Comparison of ENCODE assay signal across 8 mouse cellular contexts in the genomic region with DNA sequence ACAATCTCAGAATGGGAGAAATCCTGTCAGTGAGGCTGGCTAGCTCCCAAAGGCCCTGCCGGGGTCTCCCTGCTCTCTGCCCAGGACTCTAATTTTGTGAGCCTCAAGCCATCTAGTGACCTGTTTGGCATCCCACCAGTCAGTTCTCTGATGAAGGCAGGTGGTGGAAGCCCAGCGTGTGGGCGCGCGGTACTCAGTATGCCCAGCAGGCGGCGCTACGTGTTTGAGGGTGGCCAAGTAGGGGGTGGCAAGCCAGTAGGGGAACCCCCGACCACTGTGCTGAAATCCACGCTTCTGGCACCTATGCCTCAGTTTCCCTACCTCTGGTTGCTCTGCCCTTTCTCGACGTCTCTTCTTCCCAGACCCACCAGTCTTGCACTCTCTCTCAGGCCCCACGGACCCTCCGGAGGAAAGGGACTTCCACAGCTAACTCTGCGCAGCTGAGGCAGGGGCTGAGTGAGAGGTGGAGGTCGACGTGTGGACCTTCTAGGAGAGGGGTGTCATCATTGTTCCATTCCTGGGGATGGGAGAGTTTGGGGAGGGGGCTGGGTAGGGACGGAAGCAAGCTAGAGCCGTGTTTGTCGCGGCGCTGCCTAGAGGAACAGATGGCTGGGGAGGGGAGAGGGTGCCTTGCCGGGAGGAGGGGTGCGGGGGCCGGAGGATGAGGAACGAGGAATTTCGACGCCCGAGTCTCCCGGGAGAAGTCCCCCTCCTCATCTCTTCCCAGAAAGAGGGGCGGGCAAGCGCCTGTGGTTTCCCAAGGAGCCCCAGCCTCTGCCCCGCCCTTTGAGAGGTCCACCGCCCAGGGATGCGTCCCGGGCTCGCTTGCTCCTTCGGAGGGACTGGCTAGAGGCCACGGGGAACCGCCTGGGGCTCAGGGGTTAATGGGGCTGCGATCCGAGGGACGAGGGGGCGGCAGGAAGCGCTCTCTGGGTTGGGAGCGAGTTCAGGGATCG. TPM values are rescaled to one million over a fixed set of nuclear protein-coding genes. Genes with fewer than 3 reads are reported as not detected.
DNase-seq lines count a peak whose midpoint lies in the region; ATAC-seq lines count a peak whose summit lies in the region.

No protein-coding gene starts in this region.

- under 1% methylated on average over 47 of the region's 47 CpGs for WGBS in intestine, embryonic 14.5 days
- WGBS in limb, embryonic 15.5 days = under 1% methylated on average over 47 of the region's 47 CpGs
- WGBS in midbrain, embryonic 13.5 days = 1% methylated on average over 47 of the region's 47 CpGs
- WGBS in stomach, embryonic 16.5 days = 1% methylated on average over 47 of the region's 47 CpGs

- peaks cover 50% of the 10 kb centered on the region for H3K27me3 ChIP-seq in intestine, embryonic 14.5 days (replicated peaks; ENCODE audit: control insufficient read depth, insufficient read depth, low read length)
- H3K27me3 ChIP-seq in limb, embryonic 15.5 days = peaks cover 61% of the 10 kb centered on the region
- H3K27me3 ChIP-seq in midbrain, embryonic 13.5 days = peaks cover 60% of the 10 kb centered on the region
- H3K27me3 ChIP-seq in stomach, embryonic 16.5 days (ENCODE audit: control insufficient read depth, insufficient read depth, low read length) = peaks cover 32% of the 10 kb centered on the region

- H3K36me3 ChIP-seq in intestine, embryonic 14.5 days (ENCODE audit: control insufficient read depth, insufficient read depth, low read length) = peaks cover 25% of the 10 kb centered on the region
- H3K36me3 ChIP-seq in limb, embryonic 15.5 days = peaks cover 26% of the 10 kb centered on the region
- no peaks in the 10 kb centered on the region; the same call in 1 of the 2 replicates for H3K36me3 ChIP-seq in midbrain, embryonic 13.5 days
- H3K36me3 ChIP-seq in stomach, embryonic 16.5 days (ENCODE audit: control insufficient read depth, insufficient read depth, low read length) = no peaks in the 10 kb centered on the region

- no peak overlapping the region for H3K27ac ChIP-seq in intestine, embryonic 14.5 days (ENCODE audit: low read depth)
- no peak overlapping the region for H3K27ac ChIP-seq in limb, embryonic 15.5 days
- no peak overlapping the region for H3K27ac ChIP-seq in midbrain, embryonic 13.5 days
- H3K27ac ChIP-seq in stomach, embryonic 16.5 days (ENCODE audit: low read length) = no peak overlapping the region

- DNase-seq in frontal cortex, postnatal 36 days (ENCODE audit: low spot score in 2 of 2) = no peak
- peak; percentile 56 for DNase-seq in brain, adult 2 months (ENCODE audit: low read depth, low spot score)
- peak; percentile 87 for DNase-seq in intestine, embryonic 14.5 days (ENCODE audit: low spot score)

- H3K9me3 ChIP-seq in intestine, embryonic 14.5 days (ENCODE audit: control insufficient read depth, low read length) = no peaks in the 10 kb centered on the region
- no peaks in the 10 kb centered on the region for H3K9me3 ChIP-seq in limb, embryonic 15.5 days
- no peaks in the 10 kb centered on the region for H3K9me3 ChIP-seq in midbrain, embryonic 13.5 days
- H3K9me3 ChIP-seq in stomach, embryonic 16.5 days (replicated peaks; ENCODE audit: control insufficient read depth, low read length) = no peaks in the 10 kb centered on the region; the same call in 1 of the 2 replicates

- H3K4me3 ChIP-seq in intestine, embryonic 14.5 days (ENCODE audit: low read depth, low read length) = peak overlapping the region; percentile 27
- H3K4me3 ChIP-seq in limb, embryonic 15.5 days = peak overlapping the region; percentile 37
- H3K4me3 ChIP-seq in midbrain, embryonic 13.5 days (replicated peaks) = peak overlapping the region; percentile 41
- H3K4me3 ChIP-seq in stomach, embryonic 16.5 days (replicated peaks; ENCODE audit: low read length) = peak overlapping the region; percentile 41

- H3K4me1 ChIP-seq in intestine, embryonic 14.5 days (replicated peaks; ENCODE audit: control insufficient read depth, insufficient read depth, low read length) = 0 out of 2 replicates have a peak, but pooled peaks cover 8% of the 10 kb centered on the region
- H3K4me1 ChIP-seq in limb, embryonic 15.5 days = peaks cover 11% of the 10 kb centered on the region
- peaks cover 13% of the 10 kb centered on the region for H3K4me1 ChIP-seq in midbrain, embryonic 13.5 days (replicated peaks)
- no peaks in the 10 kb centered on the region; the same call in 1 of the 2 replicates for H3K4me1 ChIP-seq in stomach, embryonic 16.5 days (ENCODE audit: control insufficient read depth, insufficient read depth, low read length)

- H3K4me2 ChIP-seq in intestine, embryonic 14.5 days (ENCODE audit: low read length) = peak overlapping the region; percentile 60
- H3K4me2 ChIP-seq in limb, embryonic 15.5 days = peak overlapping the region; percentile 70
- peak overlapping the region; percentile 75 for H3K4me2 ChIP-seq in midbrain, embryonic 13.5 days (replicated peaks)
- peak overlapping the region; percentile 65 for H3K4me2 ChIP-seq in stomach, embryonic 16.5 days (ENCODE audit: low read depth, low read length)

- peak; percentile 11; the same call in 1 of the 2 replicates for ATAC-seq in frontal cortex, adult (ENCODE audit: low TSS enrichment)
- peak; percentile 33 for ATAC-seq in granulocyte monocyte progenitor cell, adult 5-6 weeks (replicated peaks; ENCODE audit: poor library complexity, severe bottlenecking)
- peak; percentile 54 for ATAC-seq in intestine, embryonic 14.5 days (replicated peaks; ENCODE audit: low FRiP score, low TSS enrichment, low read depth)
- 0 out of 2 replicates have a peak, but pooled peaks have one; percentile 25 for ATAC-seq in limb, embryonic 15.5 days (ENCODE audit: insufficient number of reproducible peaks, low FRiP score, low TSS enrichment, low read depth)
- ATAC-seq in midbrain, embryonic 13.5 days = peak; percentile 70
- ATAC-seq in stomach, embryonic 16.5 days (ENCODE audit: insufficient read depth, low FRiP score) = peak; percentile 61; the same call in 1 of the 2 replicates

- 0 out of 2 replicates have a peak overlapping the region, but pooled peaks have one; percentile 1 for H3K9ac ChIP-seq in intestine, embryonic 14.5 days (ENCODE audit: low read length)
- peak overlapping the region; percentile 11; the same call in 1 of the 2 replicates for H3K9ac ChIP-seq in limb, embryonic 15.5 days
- H3K9ac ChIP-seq in midbrain, embryonic 13.5 days (replicated peaks) = peak overlapping the region; percentile 59
- peak overlapping the region; percentile 58 for H3K9ac ChIP-seq in stomach, embryonic 16.5 days (ENCODE audit: low read length)

RNA-seq across cellular contexts. Expression of a gene that starts 20.6 kb away (rescaled TPM):
- not detected in 2 replicates for total RNA-seq in granulocyte monocyte progenitor cell, adult 5-6 weeks (2014; fragmentation: Nextera tagmentation)
- total RNA-seq in granulocyte monocyte progenitor cell, adult 5-6 weeks (2017) = not detected in 2 replicates
- 0.99 and 1.9 TPM in 2 replicates for polyA plus RNA-seq in intestine, embryonic 14.5 days (2014; fragmentation: Nextera tagmentation; extraction: Ambion mirVana)
- 0.96 TPM in 2 replicates for polyA plus RNA-seq in limb, embryonic 15.5 days (2015; fragmentation: Nextera tagmentation; extraction: Ambion mirVana)
- 2.2 and 3.6 TPM in 2 replicates for polyA plus RNA-seq in midbrain, embryonic 13.5 days (2015; fragmentation: Nextera tagmentation; extraction: Ambion mirVana)
- 0.37 TPM in 1 of 2 replicates, not detected in the other for polyA plus RNA-seq in stomach, embryonic 16.5 days (2015; fragmentation: Nextera tagmentation; extraction: Ambion mirVana)

RNA-seq across cellular contexts. Expression of a gene that starts 27.2 kb away (rescaled TPM):
- 14.6 and 23.4 TPM in 2 replicates for total RNA-seq in granulocyte monocyte progenitor cell, adult 5-6 weeks (2014; fragmentation: Nextera tagmentation)
- 11.5 and 11.8 TPM in 2 replicates for total RNA-seq in granulocyte monocyte progenitor cell, adult 5-6 weeks (2017)
- polyA plus RNA-seq in intestine, embryonic 14.5 days (2014; fragmentation: Nextera tagmentation; extraction: Ambion mirVana) = 18.3 and 18.7 TPM in 2 replicates
- 14.5 and 16.5 TPM in 2 replicates for polyA plus RNA-seq in limb, embryonic 15.5 days (2015; fragmentation: Nextera tagmentation; extraction: Ambion mirVana)
- polyA plus RNA-seq in midbrain, embryonic 13.5 days (2015; fragmentation: Nextera tagmentation; extraction: Ambion mirVana) = 2.6 and 3.3 TPM in 2 replicates
- 20.8 TPM in 2 replicates for polyA plus RNA-seq in stomach, embryonic 16.5 days (2015; fragmentation: Nextera tagmentation; extraction: Ambion mirVana)

RNA-seq across cellular contexts. Expression of a gene that starts 39.1 kb away (rescaled TPM):
- total RNA-seq in granulocyte monocyte progenitor cell, adult 5-6 weeks (2014; fragmentation: Nextera tagmentation) = 52.3 and 76.6 TPM in 2 replicates
- 32.2 and 34.6 TPM in 2 replicates for total RNA-seq in granulocyte monocyte progenitor cell, adult 5-6 weeks (2017)
- 73.7 and 75.5 TPM in 2 replicates for polyA plus RNA-seq in intestine, embryonic 14.5 days (2014; fragmentation: Nextera tagmentation; extraction: Ambion mirVana)
- 45.0 and 49.8 TPM in 2 replicates for polyA plus RNA-seq in limb, embryonic 15.5 days (2015; fragmentation: Nextera tagmentation; extraction: Ambion mirVana)
- 53.6 and 54.5 TPM in 2 replicates for polyA plus RNA-seq in midbrain, embryonic 13.5 days (2015; fragmentation: Nextera tagmentation; extraction: Ambion mirVana)
- polyA plus RNA-seq in stomach, embryonic 16.5 days (2015; fragmentation: Nextera tagmentation; extraction: Ambion mirVana) = 36.7 and 45.6 TPM in 2 replicates

RNA-seq across cellular contexts. Expression of a gene that starts 43.4 kb away (rescaled TPM):
- not detected in 2 replicates for total RNA-seq in granulocyte monocyte progenitor cell, adult 5-6 weeks (2014; fragmentation: Nextera tagmentation)
- not detected in 2 replicates for total RNA-seq in granulocyte monocyte progenitor cell, adult 5-6 weeks (2017)
- 0.27 TPM in 1 of 2 replicates, not detected in the other for polyA plus RNA-seq in intestine, embryonic 14.5 days (2014; fragmentation: Nextera tagmentation; extraction: Ambion mirVana)
- 0.76 and 3.4 TPM in 2 replicates for polyA plus RNA-seq in limb, embryonic 15.5 days (2015; fragmentation: Nextera tagmentation; extraction: Ambion mirVana)
- polyA plus RNA-seq in midbrain, embryonic 13.5 days (2015; fragmentation: Nextera tagmentation; extraction: Ambion mirVana) = not detected in 2 replicates
- 0.42 and 1.7 TPM in 2 replicates for polyA plus RNA-seq in stomach, embryonic 16.5 days (2015; fragmentation: Nextera tagmentation; extraction: Ambion mirVana)

Comparison
In these comparisons a context has a peak if more than half of its experiments do, and no peak if none do; other contexts are left out.
1. ATAC-seq: peak in every context shown above with its lines; median percentile 70 in midbrain, embryonic 13.5 days; 61 in stomach, embryonic 16.5 days; 54 in intestine, embryonic 14.5 days; 33 in granulocyte monocyte progenitor cell, adult 5-6 weeks; 25 in limb, embryonic 15.5 days; 11 in frontal cortex, adult.
2. DNase-seq: peak in brain, adult 2 months (single experiment) and intestine, embryonic 14.5 days (single experiment); none in frontal cortex, postnatal 36 days (0 of 2).
3. H3K9ac ChIP-seq: peak in every context shown above with its lines; median percentile 59 in midbrain, embryonic 13.5 days; 58 in stomach, embryonic 16.5 days; 11 in limb, embryonic 15.5 days; 1 in intestine, embryonic 14.5 days.
4. Peak in every context shown above with its lines, with median percentiles within 50 percentile points of each other: H3K4me2 ChIP-seq and H3K4me3 ChIP-seq.